Mouse (Mus musculus) cortical plate, adult 2 months (tissue): ENCODE measurements at regions not wholly inside any gene's neighbourhood (a gene's known extent, or its start where the extent isn't known, plus 50 kb on each side); places are given as distances from the start of the nearest gene placed in this dataset.
"Not testable (repeated sequence)": the region's sequence is repeated elsewhere in the genome, so short reads cannot be mapped to it uniquely, and the experiment has no call there.

Experiments
- H3K27ac ChIP-seq: fragments of 200-500 bp; 2 replicates; pipeline ENCODE4 v1.5.1; 2012; ENCODE audit warnings: low read length, control low read depth, inconsistent platforms; ENCODE audit not compliant: insufficient read depth
- H3K4me1 ChIP-seq: fragments of 200-500 bp; 2 replicates; pipeline ENCODE4 v1.6.1; 2011; ENCODE audit warnings: low read length; ENCODE audit not compliant: control insufficient read depth, insufficient read depth
- H3K4me3 ChIP-seq: fragments of 200-500 bp; 2 replicates; pipeline ENCODE4 v1.5.1; 2011; ENCODE audit warnings: mild to moderate bottlenecking, low read length, control low read depth; ENCODE audit not compliant: insufficient read depth
- CTCF ChIP-seq: fragments of 200-500 bp; IDR thresholded peaks from 2 replicates; pipeline ENCODE4 v1.5.1; 2011; ENCODE audit warnings: mild to moderate bottlenecking, control low read depth, low read length; ENCODE audit not compliant: insufficient read depth; ENCODE audit errors: extremely low read depth
- POLR2A ChIP-seq: fragments of 200-500 bp; IDR thresholded peaks from 2 replicates; pipeline ENCODE4 v1.6.1; 2011; ENCODE audit warnings: mild to moderate bottlenecking, low read length, control low read depth; ENCODE audit not compliant: insufficient read depth; ENCODE audit errors: extremely low read depth

- H3K4me1 ChIP-seq, H3K27ac ChIP-seq, H3K4me3 ChIP-seq: not testable (repeated sequence)
Measured at GRCm38 (mm10) chr4:8462414-8462813, 223.6 kb upstream of the Car8 start.

GRCm38 (mm10) chr4:8454346-8454745 is 215.5 kb upstream of the Car8 start:
- H3K4me1 ChIP-seq, result no peaks in the 10 kb centered on the region
- TF ChIP-seq POLR2A (no peak), CTCF (no peak)
- no peak overlapping the region for H3K27ac ChIP-seq
- H3K4me3 ChIP-seq, result no peak overlapping the region

- no peak overlapping the region for H3K27ac ChIP-seq
- no peak for TF ChIP-seq POLR2A
- peak; percentile 70 for TF ChIP-seq CTCF
Measured at GRCm38 (mm10) chr4:8432393-8432792, 193.6 kb upstream of the Car8 start.

DNA sequence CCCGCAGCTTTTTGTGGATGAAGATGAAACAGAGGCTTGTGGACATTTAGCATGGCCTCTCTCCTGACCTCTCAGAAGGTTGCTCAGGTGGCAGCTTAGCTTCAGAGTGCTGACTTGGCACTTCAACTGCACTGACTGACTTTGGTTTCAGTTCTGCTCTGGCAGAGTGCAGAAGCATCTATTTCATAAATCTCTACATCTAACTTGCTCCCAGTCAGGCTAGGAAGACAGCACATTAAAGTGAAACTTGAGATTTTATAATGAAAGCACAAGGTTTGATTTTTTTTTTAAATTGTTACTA is 192.1 kb upstream of the Car8 start:
- no peak for TF ChIP-seq POLR2A
- no peak for TF ChIP-seq CTCF
- Histone ChIP-seq H3K4me3 (no peak overlapping the region), H3K27ac (no peak overlapping the region), H3K4me1 (no peaks in the 10 kb centered on the region)

More at GRCm38 (mm10) chr4:8432393-8432792, 193.6 kb upstream of the Car8 start:
- Histone ChIP-seq H3K4me3 (no peak overlapping the region), H3K4me1 (no peaks in the 10 kb centered on the region)

DNA sequence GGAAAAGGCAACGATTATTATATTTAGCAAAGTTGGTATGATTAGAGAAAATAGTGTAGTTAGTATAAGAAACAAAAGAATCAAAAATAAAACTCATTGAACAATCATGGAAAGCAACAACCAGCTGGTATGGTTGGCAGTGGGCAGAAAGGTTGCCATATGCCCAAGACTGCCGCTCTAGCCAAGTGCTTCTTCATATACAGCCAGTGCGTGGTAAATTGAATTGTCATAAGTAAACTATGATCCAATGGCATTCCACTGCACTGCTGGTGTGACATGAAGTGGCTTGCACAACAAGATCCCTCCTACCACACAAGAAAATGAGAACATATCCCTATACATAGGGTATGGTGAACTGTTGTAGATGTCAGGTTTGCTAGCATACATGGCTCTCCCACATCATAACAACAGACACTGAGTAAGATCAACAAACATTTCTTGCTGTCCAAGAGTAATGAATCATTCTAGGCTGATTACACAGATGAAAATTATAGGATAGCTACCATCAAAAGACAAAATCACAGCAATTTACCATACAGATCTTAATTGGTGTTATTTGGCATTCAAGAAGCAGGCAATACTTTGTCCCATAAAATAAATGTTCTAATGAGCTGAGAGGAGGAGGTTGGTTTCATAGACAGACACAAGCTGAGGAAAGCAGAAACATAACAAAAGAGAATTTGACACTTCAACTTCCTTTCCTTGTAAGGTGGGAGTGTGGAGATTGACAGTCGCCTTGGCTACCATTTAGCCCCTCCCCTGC is 191.6 kb upstream of the Car8 start:
- no peaks in the 10 kb centered on the region for H3K4me1 ChIP-seq
- TF ChIP-seq CTCF (no peak), POLR2A (no peak)
- H3K4me3 ChIP-seq, result no peak overlapping the region
- H3K27ac ChIP-seq, result no peak overlapping the region

DNA sequence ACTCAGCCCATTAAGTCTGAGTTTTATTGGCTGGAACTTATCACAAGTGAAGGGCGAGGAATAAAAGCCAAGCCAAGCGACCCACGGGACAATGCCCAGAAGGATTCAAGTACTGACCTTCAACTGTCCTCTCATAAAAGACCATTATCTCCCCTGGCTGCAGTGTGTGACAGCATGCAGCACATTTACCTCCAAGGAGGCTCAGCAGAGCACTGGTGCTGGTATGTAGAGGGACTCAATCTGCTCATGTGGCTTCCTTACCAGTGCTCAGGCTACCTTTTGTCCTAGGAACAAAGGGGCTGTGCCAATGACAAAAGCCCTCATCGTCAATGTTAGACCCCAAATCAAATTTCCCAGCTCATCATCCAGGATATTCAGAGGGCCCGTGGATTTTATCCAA is 190.9 kb upstream of the Car8 start:
- H3K27ac ChIP-seq, result no peak overlapping the region
- no peak overlapping the region for H3K4me3 ChIP-seq
- no peak for TF ChIP-seq POLR2A
- no peak for TF ChIP-seq CTCF
- H3K4me1 ChIP-seq, result no peaks in the 10 kb centered on the region

DNA sequence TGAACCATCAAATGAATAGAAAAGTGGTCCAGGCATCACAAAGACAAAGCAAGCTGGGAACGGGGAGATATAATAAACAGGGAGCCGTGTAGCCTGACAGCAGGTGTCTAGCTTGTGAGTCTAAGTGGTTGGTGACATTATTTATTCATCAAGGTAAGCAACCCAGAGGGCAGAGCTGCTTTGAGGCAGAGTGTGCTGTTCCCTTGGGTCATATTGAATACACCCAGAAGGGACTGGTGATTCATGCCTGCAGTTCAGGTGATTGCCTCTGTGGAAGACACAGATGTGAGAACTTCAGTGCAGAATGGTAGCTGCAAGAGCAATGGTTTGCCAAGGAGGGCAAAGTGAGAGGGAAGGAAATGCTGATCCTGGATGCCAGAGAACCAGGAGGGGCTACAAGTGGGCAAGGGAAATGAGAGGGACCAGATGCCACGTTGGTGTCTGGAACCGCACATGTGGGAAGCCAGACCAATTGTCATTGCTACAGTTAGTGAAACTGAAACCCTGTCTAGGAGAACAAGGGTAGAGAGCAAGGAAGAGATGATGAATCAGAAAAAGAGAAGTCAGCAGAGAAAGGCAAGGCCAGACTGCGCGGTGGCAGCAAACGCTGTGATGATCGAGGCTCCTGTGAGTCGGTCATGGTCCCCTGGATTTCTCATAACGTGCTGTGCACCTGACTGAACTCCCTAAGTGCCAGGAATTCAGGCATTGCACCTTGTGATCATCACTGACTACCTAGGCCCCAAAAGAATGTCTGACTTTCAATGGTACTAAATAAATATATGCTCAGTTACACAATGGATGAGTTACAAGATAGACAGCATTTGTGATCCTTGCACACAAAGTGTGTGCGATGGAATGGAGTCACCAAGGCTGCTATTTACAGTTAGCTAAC is 190.0 kb upstream of the Car8 start:
- H3K27ac ChIP-seq, result no peak overlapping the region
- no peak overlapping the region for H3K4me3 ChIP-seq
- no peaks in the 10 kb centered on the region for H3K4me1 ChIP-seq
- TF ChIP-seq CTCF (no peak), POLR2A (no peak)

- Histone ChIP-seq H3K4me1 (no peaks in the 10 kb centered on the region), H3K27ac (no peak overlapping the region), H3K4me3 (no peak overlapping the region)
- no peak for TF ChIP-seq CTCF
- no peak for TF ChIP-seq POLR2A
Measured at GRCm38 (mm10) chr4:8427812-8428211, 189.0 kb upstream of the Car8 start.

GRCm38 (mm10) chr4:8423392-8424045 is 184.7 kb upstream of the Car8 start:
- H3K27ac ChIP-seq, result no peak overlapping the region
- no peaks in the 10 kb centered on the region for H3K4me1 ChIP-seq
- TF ChIP-seq CTCF (no peak), POLR2A (no peak)
- no peak overlapping the region for H3K4me3 ChIP-seq
